Mouse (Mus musculus): ENCODE data around the gene Iqgap3. TPM values are rescaled to one million over a fixed set of nuclear protein-coding genes. Genes with fewer than 3 reads are reported as not detected.

Gene Iqgap3
- polyA plus RNA-seq, 1 experiment, result 25.7 TPM

DNA sequence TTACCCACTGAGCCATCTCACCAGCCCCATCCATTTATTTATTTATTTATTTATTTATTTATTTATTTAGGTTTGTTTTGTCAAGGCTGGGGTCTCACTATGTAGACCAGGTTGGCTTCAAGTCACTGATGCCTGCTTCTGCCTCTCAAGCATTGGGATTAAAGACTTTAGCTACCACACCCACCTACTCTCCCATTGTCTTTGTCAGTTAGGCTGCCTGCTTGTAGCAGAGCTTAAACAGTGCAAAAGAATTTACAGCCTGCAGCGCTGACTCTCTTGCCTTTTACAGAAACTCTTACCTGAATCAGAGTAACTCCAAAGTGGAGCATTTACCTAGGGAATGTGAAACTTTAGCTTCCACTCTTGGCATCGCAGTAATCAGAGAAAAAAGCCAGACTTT is 72.5 kb downstream of the Iqgap3 start:
- H3K27ac ChIP-seq (ENCODE audit: insufficient read depth, low read depth, low read length), result no peak overlapping the region
- H3K4me3 ChIP-seq (ENCODE audit: insufficient read depth, low read length), result no peak overlapping the region
- TF ChIP-seq POLR2A (IDR thresholded peaks at IDR 0.05; ENCODE audit: borderline replicate concordance, low read depth, low read length) (no peak), CTCF (IDR thresholded peaks at IDR 0.05; ENCODE audit: low read depth, low read length) (no peak)
- H3K4me1 ChIP-seq (ENCODE audit: control insufficient read depth, insufficient read depth, low read length), result peaks cover 24% of the 10 kb centered on the region

DNA sequence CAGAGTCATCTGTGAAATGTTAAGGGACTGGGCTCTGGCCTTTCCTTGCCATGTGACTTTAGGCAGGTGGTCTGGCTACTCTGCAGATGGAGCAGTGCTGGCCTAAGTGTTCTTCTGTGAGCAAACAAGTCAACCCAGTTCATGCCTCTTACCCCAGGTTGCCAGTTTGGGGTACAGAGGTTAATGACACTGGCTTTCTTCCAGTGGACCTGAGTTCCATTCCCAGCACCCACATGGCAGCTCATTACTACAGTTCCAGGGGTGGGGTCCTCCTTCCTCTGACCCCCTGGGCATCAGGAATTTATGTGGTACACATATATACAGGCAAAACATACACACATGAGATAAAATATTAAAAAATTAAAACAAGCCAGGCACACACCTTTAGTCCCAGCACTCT is 75.0 kb downstream of the Iqgap3 start:
- peaks cover 2% of the 10 kb centered on the region; the same call in 1 of the 2 replicates for H3K4me1 ChIP-seq (ENCODE audit: control insufficient read depth, insufficient read depth, low read length)
- no peak overlapping the region for H3K4me3 ChIP-seq (ENCODE audit: insufficient read depth, low read length)
- H3K27ac ChIP-seq (ENCODE audit: insufficient read depth, low read depth, low read length), result no peak overlapping the region
- TF ChIP-seq POLR2A (IDR thresholded peaks at IDR 0.05; ENCODE audit: borderline replicate concordance, low read depth, low read length) (no peak), CTCF (IDR thresholded peaks at IDR 0.05; ENCODE audit: low read depth, low read length) (no peak)

DNA sequence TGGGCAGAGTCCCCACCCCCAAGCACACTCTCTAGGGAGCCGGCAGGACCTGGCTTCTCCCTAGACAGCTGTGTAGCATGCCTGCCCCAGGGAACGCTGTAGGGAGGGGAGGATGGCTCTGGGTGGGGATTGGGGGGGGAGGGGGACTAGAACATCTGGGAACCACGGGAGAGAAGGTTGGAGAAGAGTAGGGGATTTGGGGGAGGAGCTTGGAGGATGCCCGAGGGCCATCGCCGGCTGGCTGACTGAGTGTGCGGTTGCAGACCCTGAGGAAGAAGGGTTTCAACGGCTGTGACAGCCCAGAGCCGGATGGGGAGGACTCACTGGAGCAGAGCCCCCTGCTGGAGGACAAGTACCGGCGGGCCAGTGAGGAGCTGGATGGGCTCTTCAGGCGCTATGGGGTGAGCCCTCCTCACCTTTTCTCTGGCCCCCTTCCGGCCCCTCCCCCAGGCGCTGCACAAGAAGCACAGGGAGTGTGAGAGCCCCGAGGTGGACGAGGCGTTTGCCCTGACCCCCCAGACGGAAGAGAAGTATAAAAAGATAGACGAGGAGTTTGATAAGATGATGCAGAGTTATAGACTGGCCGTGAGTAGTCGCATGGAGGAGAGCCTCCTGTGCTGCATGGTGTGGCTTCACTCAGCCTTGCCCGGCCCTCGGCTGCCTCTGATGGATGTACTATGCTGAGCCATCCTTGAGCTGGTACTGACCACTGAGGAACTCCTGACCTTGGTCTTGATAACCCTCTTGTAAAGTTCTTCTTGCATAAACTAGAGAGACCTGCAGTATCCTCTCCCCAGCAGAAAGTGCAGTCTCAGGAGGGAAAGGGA is 76.2 kb downstream of the Iqgap3 start:
- no peaks in the 10 kb centered on the region; the same call in 1 of the 2 replicates for H3K4me1 ChIP-seq (ENCODE audit: control insufficient read depth, insufficient read depth, low read length)
- H3K27ac ChIP-seq (ENCODE audit: insufficient read depth, low read depth, low read length), result no peak overlapping the region
- TF ChIP-seq POLR2A (IDR thresholded peaks at IDR 0.05; ENCODE audit: borderline replicate concordance, low read depth, low read length) (no peak), CTCF (IDR thresholded peaks at IDR 0.05; ENCODE audit: low read depth, low read length) (no peak)

DNA sequence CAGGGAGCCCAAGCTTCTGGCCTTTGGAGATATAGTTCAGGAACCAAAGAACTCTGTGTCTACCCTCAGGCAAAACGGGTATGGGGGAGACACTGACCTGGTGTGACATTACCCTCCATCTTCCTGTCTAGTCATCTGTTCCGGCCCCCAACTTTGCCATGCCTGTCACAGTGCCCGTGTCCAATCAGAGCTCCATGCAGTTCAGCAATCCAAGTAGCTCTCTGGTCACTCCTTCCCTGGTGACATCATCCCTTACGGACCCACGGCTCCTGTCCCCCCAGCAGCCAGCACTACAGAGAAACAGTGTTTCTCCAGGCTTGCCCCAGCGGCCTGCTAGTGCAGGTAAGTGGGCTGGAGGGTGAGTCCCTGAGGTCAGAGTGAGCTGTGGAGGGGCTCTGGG is 77.2 kb downstream of the Iqgap3 start:
- Histone ChIP-seq H3K4me1 (ENCODE audit: control insufficient read depth, insufficient read depth, low read length) (no peaks in the 10 kb centered on the region), H3K27ac (ENCODE audit: insufficient read depth, low read depth, low read length) (no peak overlapping the region), H3K4me3 (ENCODE audit: insufficient read depth, low read length) (no peak overlapping the region)
- TF ChIP-seq POLR2A (IDR thresholded peaks at IDR 0.05; ENCODE audit: borderline replicate concordance, low read depth, low read length), result no peak
- no peak for TF ChIP-seq CTCF (IDR thresholded peaks at IDR 0.05; ENCODE audit: low read depth, low read length)

More for the DNA sequence above, 76.2 kb downstream of the Iqgap3 start:
- no peak overlapping the region for H3K4me3 ChIP-seq (ENCODE audit: insufficient read depth, low read length)

DNA sequence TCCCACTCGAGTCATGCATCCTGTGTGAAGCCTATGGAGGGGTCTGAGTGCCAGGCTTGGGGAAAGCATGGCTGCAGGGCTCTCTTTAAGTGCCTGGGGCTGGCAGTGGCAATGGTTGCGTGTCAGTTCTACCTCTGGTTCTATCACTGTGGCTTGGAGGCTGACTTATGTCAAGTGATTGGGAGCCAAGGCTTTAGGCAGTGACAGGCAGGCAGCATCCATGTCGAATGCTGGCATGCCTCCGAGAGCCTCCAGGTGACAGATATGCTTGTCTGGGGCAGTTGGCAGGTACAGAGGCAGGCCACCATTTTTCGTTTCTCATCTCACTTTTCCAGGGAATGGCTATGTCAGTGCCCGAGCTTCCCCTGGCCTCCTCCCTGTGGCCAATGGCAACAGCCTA is 79.1 kb downstream of the Iqgap3 start:
- Histone ChIP-seq H3K4me3 (ENCODE audit: insufficient read depth, low read length) (no peak overlapping the region), H3K4me1 (ENCODE audit: control insufficient read depth, insufficient read depth, low read length) (no peaks in the 10 kb centered on the region), H3K27ac (ENCODE audit: insufficient read depth, low read depth, low read length) (no peak overlapping the region)
- no peak for TF ChIP-seq CTCF (IDR thresholded peaks at IDR 0.05; ENCODE audit: low read depth, low read length)
- TF ChIP-seq POLR2A (IDR thresholded peaks at IDR 0.05; ENCODE audit: borderline replicate concordance, low read depth, low read length), result no peak

DNA sequence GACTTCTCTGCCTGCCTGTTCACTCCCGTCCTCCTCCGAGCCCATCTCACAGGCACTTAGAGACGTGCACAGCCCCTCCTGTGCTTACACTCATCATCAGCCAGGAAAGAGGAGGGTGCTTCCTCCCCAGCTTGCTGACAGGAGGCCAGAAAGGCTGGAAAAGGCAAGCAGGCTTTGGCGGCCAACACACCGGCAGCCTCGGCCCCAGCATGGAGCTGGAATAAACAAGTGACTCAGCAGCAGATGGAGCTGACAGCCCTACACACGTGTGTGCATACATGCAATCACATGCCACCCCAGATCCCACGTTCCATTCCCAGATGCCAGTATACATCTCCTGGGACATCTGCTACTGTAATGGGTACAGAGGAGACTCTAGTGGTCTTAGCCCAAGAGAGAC is 80.5 kb downstream of the Iqgap3 start:
- H3K4me3 ChIP-seq (ENCODE audit: insufficient read depth, low read length), result no peak overlapping the region
- TF ChIP-seq POLR2A (IDR thresholded peaks at IDR 0.05; ENCODE audit: borderline replicate concordance, low read depth, low read length) (no peak), CTCF (IDR thresholded peaks at IDR 0.05; ENCODE audit: low read depth, low read length) (no peak)
- H3K4me1 ChIP-seq (ENCODE audit: control insufficient read depth, insufficient read depth, low read length), result no peaks in the 10 kb centered on the region
- no peak overlapping the region for H3K27ac ChIP-seq (ENCODE audit: insufficient read depth, low read depth, low read length)

DNA sequence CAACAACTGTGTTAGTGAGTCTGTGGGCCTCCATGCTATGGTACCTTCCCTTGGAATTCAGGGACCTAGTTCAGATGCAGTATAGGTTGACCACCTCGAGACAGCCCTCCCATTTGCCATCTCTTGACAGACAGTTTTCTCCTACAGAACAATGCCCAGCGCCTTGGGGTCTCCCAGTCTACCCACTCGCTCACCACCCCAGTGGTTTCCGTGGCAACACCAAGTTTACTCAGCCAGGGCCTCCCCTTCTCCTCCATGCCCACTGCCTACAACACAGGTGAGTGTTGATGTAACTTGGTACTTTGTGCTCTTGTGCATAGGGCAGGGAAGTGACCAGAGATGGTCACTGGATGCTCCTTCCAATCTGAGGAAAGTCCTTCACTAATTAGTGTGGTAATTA is 81.0 kb downstream of the Iqgap3 start:
- no peaks in the 10 kb centered on the region for H3K4me1 ChIP-seq (ENCODE audit: control insufficient read depth, insufficient read depth, low read length)
- no peak overlapping the region for H3K4me3 ChIP-seq (ENCODE audit: insufficient read depth, low read length)
- H3K27ac ChIP-seq (ENCODE audit: insufficient read depth, low read depth, low read length), result no peak overlapping the region
- TF ChIP-seq CTCF (IDR thresholded peaks at IDR 0.05; ENCODE audit: low read depth, low read length) (no peak), POLR2A (IDR thresholded peaks at IDR 0.05; ENCODE audit: borderline replicate concordance, low read depth, low read length) (no peak)

DNA sequence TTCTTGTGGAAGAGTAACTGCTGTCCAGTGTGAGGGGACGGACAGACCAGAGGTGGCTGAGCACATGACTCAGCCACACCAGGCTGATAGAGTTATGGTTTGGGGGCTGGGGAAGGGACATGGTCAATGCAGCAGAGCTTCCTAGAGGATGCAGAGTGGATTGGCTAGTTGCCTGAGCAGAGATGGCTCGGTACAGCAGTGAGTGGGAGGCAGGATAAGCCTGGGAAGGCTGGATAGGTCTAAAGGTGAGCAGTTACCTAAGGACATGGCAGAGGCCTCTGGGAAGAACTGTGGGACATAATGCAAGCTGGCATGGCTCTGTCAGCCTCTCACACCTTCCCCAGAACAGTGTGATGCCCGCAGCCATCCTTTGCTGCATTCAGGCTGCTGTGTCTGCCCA is 82.1 kb downstream of the Iqgap3 start:
- TF ChIP-seq POLR2A (IDR thresholded peaks at IDR 0.05; ENCODE audit: borderline replicate concordance, low read depth, low read length) (no peak), CTCF (IDR thresholded peaks at IDR 0.05; ENCODE audit: low read depth, low read length) (no peak)

DNA sequence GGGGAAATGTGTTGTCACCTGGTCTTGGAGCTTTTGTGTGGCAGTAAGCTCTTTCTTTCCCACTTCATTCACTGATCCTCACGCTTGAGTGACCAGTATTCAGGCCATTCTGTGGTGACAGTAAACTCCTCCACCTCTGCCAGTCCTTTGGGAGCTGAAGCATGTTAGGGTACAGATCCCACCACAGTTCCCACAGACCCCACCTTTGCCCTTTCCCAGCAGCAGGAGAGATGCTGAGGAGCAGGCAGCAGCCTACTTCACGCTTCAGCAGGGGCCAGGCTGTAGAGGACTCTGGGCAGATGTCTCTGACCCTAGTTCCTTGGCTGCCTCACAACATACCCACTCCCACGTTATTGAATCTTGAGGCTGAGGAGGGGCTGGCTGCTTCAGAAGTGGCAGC is 82.5 kb downstream of the Iqgap3 start:
- H3K4me1 ChIP-seq (ENCODE audit: control insufficient read depth, insufficient read depth, low read length), result no peaks in the 10 kb centered on the region
- TF ChIP-seq CTCF (IDR thresholded peaks at IDR 0.05; ENCODE audit: low read depth, low read length), result no peak
- TF ChIP-seq POLR2A (IDR thresholded peaks at IDR 0.05; ENCODE audit: borderline replicate concordance, low read depth, low read length), result no peak

More for the DNA sequence above, 82.1 kb downstream of the Iqgap3 start:
- Histone ChIP-seq H3K4me1 (ENCODE audit: control insufficient read depth, insufficient read depth, low read length) (no peaks in the 10 kb centered on the region), H3K27ac (ENCODE audit: insufficient read depth, low read depth, low read length) (no peak overlapping the region), H3K4me3 (ENCODE audit: insufficient read depth, low read length) (no peak overlapping the region)

DNA sequence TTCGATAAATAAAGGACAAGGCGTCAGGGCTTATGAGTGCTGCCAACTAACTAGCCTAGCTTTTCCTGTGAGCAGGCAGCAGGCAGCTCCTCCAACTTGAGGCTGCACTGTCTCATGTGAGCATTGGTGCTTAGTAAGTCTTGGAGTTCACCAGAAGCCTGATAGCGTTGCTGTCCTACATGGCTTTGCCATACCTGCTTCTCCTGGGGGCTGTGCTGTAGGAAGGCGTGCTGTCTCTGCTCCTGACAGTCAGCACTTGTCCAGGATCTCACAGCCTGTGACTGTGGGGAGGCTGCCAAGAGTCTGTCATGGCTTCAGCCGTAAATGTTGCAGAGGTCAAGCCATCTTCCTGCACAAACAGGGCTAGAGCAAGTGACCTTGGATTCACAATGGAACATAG is 84.3 kb downstream of the Iqgap3 start:
- Histone ChIP-seq H3K27ac (ENCODE audit: insufficient read depth, low read depth, low read length) (no peak overlapping the region), H3K4me3 (ENCODE audit: insufficient read depth, low read length) (no peak overlapping the region), H3K4me1 (ENCODE audit: control insufficient read depth, insufficient read depth, low read length) (peaks cover 6% of the 10 kb centered on the region)
- TF ChIP-seq POLR2A (IDR thresholded peaks at IDR 0.05; ENCODE audit: borderline replicate concordance, low read depth, low read length), result no peak
- no peak for TF ChIP-seq CTCF (IDR thresholded peaks at IDR 0.05; ENCODE audit: low read depth, low read length)

More for the DNA sequence above, 82.5 kb downstream of the Iqgap3 start:
- Histone ChIP-seq H3K27ac (ENCODE audit: insufficient read depth, low read depth, low read length) (no peak overlapping the region), H3K4me3 (ENCODE audit: insufficient read depth, low read length) (no peak overlapping the region)

All from bone marrow macrophage, adult 2 months (primary cell).